Mouse (Mus musculus) frontal cortex, postnatal 10 days (tissue): ENCODE data around the gene Arrb1.

Experiments used
- DNase-seq, 2 experiments: peaks; one replicate each; pipeline ENCODE4 v3.0.0; 2022; ENCODE audit warnings: low spot score in 2 of 2, mixed read lengths in 1 of 2

Gene Arrb1

GRCm38 (mm10) chr7:99632286-99632685 is 97.0 kb downstream of the Arrb1 start:
- DNase-seq = no peak

GRCm38 (mm10) chr7:99633966-99634665 is 98.8 kb downstream of the Arrb1 start:
- no peak for DNase-seq

GRCm38 (mm10) chr7:99641245-99641644 is 106.0 kb downstream of the Arrb1 start:
- DNase-seq = no peak

GRCm38 (mm10) chr7:99642078-99642477 is 106.8 kb downstream of the Arrb1 start:
- DNase-seq = no peak

GRCm38 (mm10) chr7:99644701-99645100 is 109.4 kb downstream of the Arrb1 start:
- no peak for DNase-seq

- no peak for DNase-seq
Measured at GRCm38 (mm10) chr7:99648623-99649022, 113.4 kb downstream of the Arrb1 start.

GRCm38 (mm10) chr7:99649585-99649984 is 114.3 kb downstream of the Arrb1 start:
- DNase-seq = no peak

- DNase-seq = no peak
Measured at GRCm38 (mm10) chr7:99654244-99654643, 119.0 kb downstream of the Arrb1 start.
